Mouse (Mus musculus) lung, adult 2 months (tissue): Measurements from ENCODE around the gene Ube2ql1. TPM values are rescaled to one million over a fixed set of nuclear protein-coding genes. Genes with fewer than 3 reads are reported as not detected.

Experiments used
- DNase-seq: peaks from one replicate; pipeline ENCODE4 v3.0.0; 2022
- H3K4me1 ChIP-seq: fragments of 200-500 bp; 2 replicates; pipeline ENCODE4 v1.6.1; 2011; ENCODE audit warnings: low read length; ENCODE audit not compliant: control insufficient read depth, insufficient read depth
- H3K4me3 ChIP-seq: fragments of 200-500 bp; replicated peaks from 2 replicates; pipeline ENCODE3; 2011; ENCODE audit warnings: low read depth, mild to moderate bottlenecking, control low read depth, low read length; ENCODE audit errors: extremely low read depth
- CTCF ChIP-seq: fragments of 200-500 bp; IDR thresholded peaks from 2 replicates; pipeline ENCODE4 v1.5.1; 2011; ENCODE audit warnings: mild to moderate bottlenecking, low read length, control low read depth; ENCODE audit not compliant: insufficient read depth
- POLR2A ChIP-seq: fragments of 200-500 bp; IDR thresholded peaks from 2 replicates; pipeline ENCODE4 v1.6.1; 2011; ENCODE audit warnings: low read depth, mild to moderate bottlenecking, control low read depth, low read length, borderline replicate concordance; ENCODE audit errors: extremely low read depth
- WGBS: fragments of 180-500 bp; shearing (Covaris S2); methylation state at CpG from one replicate; pipeline ENCODE4 v1.1.7; 2018; 5-methylcytosine and 5-hydroxymethylcytosine counted together
- polyA plus RNA-seq: library from polyadenylated mRNA; depleted of rRNA; stranded (reverse); fragments of >200 nt; gene quantifications from 2 replicates; pipeline ENCODE4 v1.2.3, GENCODE M21; 2012

Ube2ql1 gene
- polyA plus RNA-seq, 1 experiment = 0.77 TPM

- DNase-seq = no peak
- 16% methylated on average over 11 of the region's 11 CpGs for WGBS
- TF ChIP-seq POLR2A (no peak), CTCF (no peak)
- Histone ChIP-seq H3K4me1 (no peaks in the 10 kb centered on the region), H3K4me3 (no peak overlapping the region)
Observed at GRCm38 (mm10) chr13:69717860-69718598, 21.7 kb downstream of the Ube2ql1 start.

DNA sequence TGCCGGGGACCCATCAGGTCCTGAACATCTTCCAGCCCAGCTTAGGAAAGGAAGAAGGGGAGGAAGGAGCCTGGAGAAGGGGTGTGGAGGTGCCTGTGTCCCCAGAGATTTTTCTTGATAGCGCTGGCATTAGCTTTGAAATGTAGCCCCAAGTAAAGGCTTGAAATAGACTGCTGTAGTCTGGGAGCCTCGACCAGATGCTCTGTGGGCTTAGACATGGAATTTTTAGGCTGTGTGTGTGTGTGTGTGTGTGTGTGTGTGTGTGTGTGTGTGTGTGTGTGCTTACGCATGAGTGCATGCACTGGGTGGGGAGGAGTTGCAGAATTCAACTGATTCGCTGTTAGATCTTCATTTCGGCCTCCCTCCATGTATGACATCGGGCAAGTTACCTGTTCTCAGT, 31.5 kb downstream of the Ube2ql1 start:
- Histone ChIP-seq H3K4me1 (no peaks in the 10 kb centered on the region), H3K4me3 (no peak overlapping the region)
- DNase-seq = no peak
- WGBS = 86% methylated on average over 7 of the region's 7 CpGs
- TF ChIP-seq CTCF (no peak), POLR2A (no peak)

- TF ChIP-seq POLR2A (no peak), CTCF (no peak)
- WGBS = 87% methylated on average over 12 of the region's 12 CpGs
- Histone ChIP-seq H3K4me3 (no peak overlapping the region), H3K4me1 (no peaks in the 10 kb centered on the region)
- no peak for DNase-seq
Observed at GRCm38 (mm10) chr13:69707496-69707895, 32.2 kb downstream of the Ube2ql1 start.

DNA sequence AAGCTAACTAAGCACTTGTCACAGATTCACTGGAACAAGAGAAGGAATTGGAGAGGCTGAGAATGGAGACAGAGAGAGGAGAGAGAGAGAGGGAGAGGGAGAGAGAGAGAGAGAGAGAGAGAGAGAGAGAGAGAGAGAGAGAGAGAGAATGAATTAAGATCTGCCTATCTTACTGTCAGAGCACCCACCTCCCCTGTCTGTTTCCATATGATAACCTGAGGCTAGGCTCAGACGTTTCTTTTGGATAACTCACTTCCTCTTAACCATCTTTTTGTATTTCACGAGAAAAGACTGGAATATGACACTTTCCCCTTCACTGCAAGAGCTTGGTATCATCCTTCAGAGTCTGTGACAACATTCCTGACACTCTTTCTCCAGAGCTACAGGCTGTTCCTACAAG, 32.8 kb downstream of the Ube2ql1 start:
- no peaks in the 10 kb centered on the region for H3K4me1 ChIP-seq
- no peak overlapping the region for H3K4me3 ChIP-seq
- WGBS = 24% methylated on average over 2 of the region's 2 CpGs
- no peak for TF ChIP-seq POLR2A
- TF ChIP-seq CTCF = no peak
- no peak for DNase-seq

DNA sequence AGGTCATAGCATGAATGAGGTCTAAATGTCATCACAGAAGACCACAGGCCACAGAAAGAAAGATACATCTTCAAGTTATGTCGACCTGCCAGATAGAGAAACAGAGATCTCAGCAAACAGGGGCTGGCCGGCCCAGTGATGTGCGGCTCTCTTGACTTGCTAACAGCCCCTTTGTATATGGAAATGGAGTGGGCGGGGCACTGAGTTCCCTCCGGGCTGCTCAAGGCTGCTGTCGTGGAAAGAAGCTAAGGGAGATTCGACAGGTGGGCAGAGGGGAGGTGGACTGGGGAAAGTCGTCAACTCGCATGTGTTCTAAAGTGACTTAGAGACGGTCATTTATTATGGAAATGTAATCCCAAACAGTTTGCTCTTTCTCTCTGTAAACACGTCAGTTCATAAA, 36.2 kb downstream of the Ube2ql1 start:
- Histone ChIP-seq H3K4me1 (no peaks in the 10 kb centered on the region), H3K4me3 (no peak overlapping the region)
- no peak for DNase-seq
- no peak for TF ChIP-seq CTCF
- no peak for TF ChIP-seq POLR2A
- 21% methylated on average over 11 of the region's 11 CpGs for WGBS

DNA sequence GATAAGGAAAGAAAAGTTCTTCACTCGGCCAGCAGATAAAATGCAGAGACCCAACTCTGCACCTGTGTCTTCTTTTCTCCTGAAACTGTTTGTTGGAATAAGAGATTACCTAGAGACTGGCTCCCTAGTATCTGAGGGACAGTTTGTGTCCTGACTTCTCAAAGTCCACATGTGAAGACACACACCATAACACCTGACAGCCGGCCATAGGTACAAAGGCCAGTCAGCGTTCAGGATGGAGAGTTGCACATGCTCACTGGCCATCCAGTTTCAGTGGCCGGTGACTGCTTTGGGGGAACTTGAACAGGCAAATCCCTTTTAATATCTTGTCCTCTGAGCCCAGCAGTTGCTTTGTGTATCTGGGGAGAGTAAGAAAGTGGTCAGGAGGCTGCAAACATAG, 38.3 kb downstream of the Ube2ql1 start:
- 78% methylated on average over 4 of the region's 4 CpGs for WGBS
- Histone ChIP-seq H3K4me3 (no peak overlapping the region), H3K4me1 (no peaks in the 10 kb centered on the region)
- no peak for DNase-seq
- TF ChIP-seq POLR2A (no peak), CTCF (no peak)

DNA sequence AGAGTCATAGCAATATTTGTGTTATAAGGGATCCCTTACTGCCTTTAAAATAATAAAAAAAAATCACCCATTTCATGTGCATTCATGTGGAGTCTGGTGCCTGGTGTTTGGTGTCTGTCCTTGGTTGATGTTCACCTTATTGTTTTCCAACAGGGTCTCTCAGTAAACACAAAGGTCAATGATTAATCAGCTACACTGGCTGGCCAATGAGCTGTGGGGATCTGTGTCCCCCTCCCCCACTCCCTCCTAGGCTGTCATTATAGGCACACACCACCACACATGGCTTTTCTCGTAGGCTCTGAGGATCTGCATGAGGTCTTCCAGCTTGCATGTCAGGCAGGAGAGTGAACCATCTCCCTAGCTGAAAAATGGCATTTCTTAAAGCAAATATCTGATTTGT, 38.9 kb downstream of the Ube2ql1 start:
- WGBS = 24% methylated on average over 1 of the region's 1 CpGs
- DNase-seq = no peak
- H3K4me1 ChIP-seq = no peaks in the 10 kb centered on the region
- no peak for TF ChIP-seq POLR2A
- TF ChIP-seq CTCF = no peak
- H3K4me3 ChIP-seq = no peak overlapping the region

GRCm38 (mm10) chr13:69696333-69696991, 43.2 kb downstream of the Ube2ql1 start:
- peak; percentile 41; the same call in 1 of the 2 replicates for TF ChIP-seq CTCF
- no peak for TF ChIP-seq POLR2A
- Histone ChIP-seq H3K4me3 (no peak overlapping the region), H3K4me1 (no peaks in the 10 kb centered on the region)
- 38% methylated on average over 13 of the region's 13 CpGs for WGBS
- DNase-seq = peak; percentile 20

GRCm38 (mm10) chr13:69691074-69691473, 48.6 kb downstream of the Ube2ql1 start:
- Histone ChIP-seq H3K4me3 (no peak overlapping the region), H3K4me1 (no peaks in the 10 kb centered on the region)
- TF ChIP-seq POLR2A (no peak), CTCF (peak; percentile 55)
- peak; percentile 14 for DNase-seq
- WGBS = 32% methylated on average over 7 of the region's 7 CpGs

DNA sequence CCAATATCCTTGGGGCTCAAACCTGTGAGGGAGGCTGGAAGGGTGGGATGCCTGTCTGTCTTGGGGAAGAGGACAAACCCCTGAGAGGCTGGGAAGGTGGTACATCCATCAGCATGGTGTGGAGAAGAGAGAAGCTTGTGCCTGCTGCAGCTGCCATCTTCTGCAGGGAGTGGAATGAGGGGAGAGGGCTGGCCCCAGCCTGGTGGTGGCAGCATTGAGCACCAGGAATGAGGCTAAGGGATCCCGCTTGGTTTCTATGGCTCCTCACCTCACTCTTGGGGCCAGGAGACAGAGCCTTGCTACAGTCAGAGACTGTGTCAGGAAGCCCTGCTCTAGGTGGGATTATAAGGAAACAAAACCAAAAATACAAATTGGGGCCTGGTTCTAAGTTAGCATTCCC, 52.7 kb downstream of the Ube2ql1 start:
- no peak overlapping the region for H3K4me3 ChIP-seq
- WGBS = 6% methylated on average over 1 of the region's 1 CpGs
- TF ChIP-seq POLR2A (no peak), CTCF (no peak)
- no peaks in the 10 kb centered on the region for H3K4me1 ChIP-seq
- DNase-seq = no peak

DNA sequence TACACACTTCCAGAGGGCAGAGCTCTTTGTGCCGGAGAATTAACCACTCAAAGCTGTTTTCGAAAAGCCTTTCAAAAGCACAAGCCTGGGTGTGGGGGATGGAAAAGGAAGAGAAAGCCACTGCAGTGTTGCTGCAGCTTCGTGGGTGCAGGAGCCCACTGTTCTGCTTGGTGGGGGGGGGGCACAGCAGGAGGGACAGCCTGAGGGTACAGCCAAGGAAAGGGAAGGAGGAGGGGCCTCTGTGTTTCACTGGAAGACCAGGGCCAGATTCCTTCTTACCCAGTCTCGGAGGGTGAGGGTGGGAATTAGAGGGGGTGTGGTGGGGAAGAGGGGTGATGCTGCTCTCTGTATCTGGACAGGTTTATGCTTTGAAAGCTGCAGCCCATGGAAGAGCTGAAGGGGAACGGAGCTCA, 54.3 kb downstream of the Ube2ql1 start:
- Histone ChIP-seq H3K4me3 (no peak overlapping the region), H3K4me1 (no peaks in the 10 kb centered on the region)
- no peak for DNase-seq
- 40% methylated on average over 5 of the region's 5 CpGs for WGBS
- TF ChIP-seq CTCF (no peak), POLR2A (no peak)
